Mouse (Mus musculus) small intestine, adult 2 months (tissue): ENCODE data around the gene Srp54c.

ENCODE experiments used
- CTCF ChIP-seq: fragments of 200-500 bp; IDR thresholded peaks from 2 replicates; pipeline ENCODE4 v1.5.1; 2012; ENCODE audit warnings: low read depth, mild to moderate bottlenecking, control low read depth, inconsistent platforms, low read length, moderate library complexity, mixed read lengths; ENCODE audit not compliant: insufficient replicate concordance, insufficient read length; ENCODE audit errors: extremely low read depth
- POLR2A ChIP-seq: fragments of 200-500 bp; IDR thresholded peaks from 2 replicates; pipeline ENCODE4 v1.6.1; 2012; ENCODE audit warnings: low read depth, mild to moderate bottlenecking, control low read depth, inconsistent platforms, low read length, moderate library complexity

DNA sequence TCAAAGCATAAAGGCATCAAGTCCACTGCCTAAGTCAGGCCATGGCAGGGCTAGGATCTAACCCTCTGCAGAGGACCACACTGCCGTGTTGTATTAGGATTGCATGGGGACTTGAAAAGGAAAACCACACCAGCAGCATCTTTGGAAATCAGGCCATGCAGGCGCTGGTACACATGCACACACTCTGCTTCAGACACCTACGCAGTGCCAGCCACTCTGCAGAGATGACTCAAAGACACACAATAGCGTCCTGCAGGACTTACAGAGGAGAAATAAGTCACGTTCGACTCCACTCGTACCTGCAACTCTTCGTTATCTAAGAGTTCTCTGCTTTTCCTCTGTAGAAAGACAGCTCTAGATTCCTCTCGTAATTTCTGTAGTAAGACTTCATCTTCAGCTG lies 68.1 kb downstream of the Srp54c start:
- TF ChIP-seq CTCF (no peak), POLR2A (no peak)
